ENCODE assay signal across 12 mouse cellular contexts in the genomic region with DNA sequence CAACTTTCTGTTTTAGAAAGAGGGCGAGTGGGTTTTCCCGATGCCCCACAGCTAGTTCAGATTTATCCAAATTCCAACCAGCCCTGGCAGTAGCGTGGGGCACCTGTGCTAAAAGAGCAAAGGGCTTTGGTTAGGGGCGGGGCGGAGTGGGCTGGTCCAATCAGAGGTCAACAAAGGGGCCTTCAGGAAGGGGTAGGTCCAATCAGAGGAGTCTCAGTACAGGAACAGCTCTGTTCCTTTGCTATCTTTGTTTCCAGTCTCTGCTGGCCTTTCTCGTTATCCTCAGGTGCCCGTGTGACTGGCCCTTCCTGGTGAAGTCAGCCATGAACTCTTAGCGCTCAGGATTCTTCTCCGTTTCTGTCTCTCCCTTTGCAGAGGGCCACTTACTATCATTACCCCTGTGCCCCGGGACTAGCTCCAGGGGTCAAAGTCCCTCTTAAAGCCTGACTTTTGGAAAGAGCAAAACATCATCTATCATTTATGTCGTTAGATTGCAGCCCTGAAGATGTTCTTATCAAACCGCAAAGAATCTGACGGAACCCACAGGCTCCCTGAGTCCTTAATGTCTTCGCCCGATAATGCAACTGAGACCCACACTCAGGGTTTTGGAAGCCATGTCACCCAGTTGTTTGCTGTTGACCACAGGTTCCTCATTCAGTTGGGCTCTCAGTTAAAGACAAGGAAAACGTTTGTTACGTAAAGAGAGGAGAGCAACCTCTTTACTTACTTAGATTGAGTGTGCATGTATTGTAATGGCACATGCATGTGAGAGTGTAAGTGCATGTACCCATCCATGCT. TPM values are rescaled to one million over a fixed set of nuclear protein-coding genes. Genes with fewer than 3 reads are reported as not detected.
DNase-seq lines count a peak whose midpoint lies in the region; ATAC-seq and TF ChIP-seq lines count a peak whose summit lies in the region.
"Had no signal": no experiment of that assay in that cellular context is flagged by ENCODE, and none has a peak within 500 bp of the region (broad histone marks: within the 10 kb centered on the region; RNA-seq: fewer than 3 reads in every experiment).

No protein-coding gene starts in this region.

- no peak for TF ChIP-seq EP300 in heart, adult 2 months (IDR thresholded peaks at IDR 0.05; ENCODE audit: insufficient read depth, low read depth, low read length)
- no peak for TF ChIP-seq EP300 in liver, embryonic 14.5 days (IDR thresholded peaks at IDR 0.05; ENCODE audit: low read depth)

- no peak for DNase-seq in heart, adult 2 months
- DNase-seq in kidney, adult 11 months, result peak; percentile 80
- DNase-seq in liver, embryonic 14.5 days (ENCODE audit: low read depth in 3 of 3, low spot score in 3 of 3), result no peak
- DNase-seq in thymus, postnatal 0 days (ENCODE audit: low spot score), result peak; percentile 72
- DNase-seq in cerebellum, postnatal 36 days, result no peak
- no peak for DNase-seq in forebrain, postnatal 0 days
- DNase-seq in ovary, adult 18-20 months (ENCODE audit: low spot score), result no peak
- DNase-seq: heart, adult 18-20 months; right cerebral cortex, postnatal 25 days had no signal

- no peaks in the 10 kb centered on the region for H3K36me3 ChIP-seq in heart, embryonic 16.5 days (ENCODE audit: control insufficient read depth, insufficient read depth)
- H3K36me3 ChIP-seq in heart, adult 2 months (ENCODE audit: control insufficient read depth, insufficient read depth, low read length), result no peaks in the 10 kb centered on the region
- no peaks in the 10 kb centered on the region for H3K36me3 ChIP-seq in liver, embryonic 14.5 days (replicated peaks; ENCODE audit: control insufficient read depth, insufficient read depth, low read depth)
- no peaks in the 10 kb centered on the region for H3K36me3 ChIP-seq in forebrain, postnatal 0 days (ENCODE audit: insufficient read depth)
- H3K36me3 ChIP-seq: midbrain, embryonic 15.5 days had no signal

- no peaks in the 10 kb centered on the region for H3K9me3 ChIP-seq in heart, embryonic 16.5 days (replicated peaks; ENCODE audit: control insufficient read depth, low read length)
- no peaks in the 10 kb centered on the region for H3K9me3 ChIP-seq in liver, embryonic 14.5 days (ENCODE audit: control insufficient read depth, low read length)
- no peaks in the 10 kb centered on the region for H3K9me3 ChIP-seq in forebrain, postnatal 0 days (ENCODE audit: low read length)
- H3K9me3 ChIP-seq: midbrain, embryonic 15.5 days had no signal

- no peak for TF ChIP-seq POLR2A in heart, adult 2 months (IDR thresholded peaks at IDR 0.05; ENCODE audit: insufficient read depth, low read depth, low read length)

- H3K9ac ChIP-seq in heart, embryonic 16.5 days (ENCODE audit: low read length), result no peak overlapping the region
- no peak overlapping the region for H3K9ac ChIP-seq in heart, adult 2 months (ENCODE audit: low read depth, low read length)
- no peak overlapping the region for H3K9ac ChIP-seq in liver, embryonic 14.5 days (replicated peaks)
- H3K9ac ChIP-seq in forebrain, postnatal 0 days, result no peak overlapping the region
- H3K9ac ChIP-seq: midbrain, embryonic 15.5 days had no signal

- no peaks in the 10 kb centered on the region for H3K79me2 ChIP-seq in heart, adult 2 months (replicated peaks; ENCODE audit: control insufficient read depth, insufficient read depth, low read length)

- no peaks in the 10 kb centered on the region for H3K27me3 ChIP-seq in heart, embryonic 16.5 days (ENCODE audit: control insufficient read depth, insufficient read depth, low read length)
- no peaks in the 10 kb centered on the region for H3K27me3 ChIP-seq in heart, adult 2 months (ENCODE audit: control insufficient read depth, insufficient read depth, low read length)
- no peaks in the 10 kb centered on the region for H3K27me3 ChIP-seq in liver, embryonic 14.5 days (ENCODE audit: control insufficient read depth, insufficient read depth, low read length)
- no peaks in the 10 kb centered on the region for H3K27me3 ChIP-seq in forebrain, postnatal 0 days (ENCODE audit: insufficient read depth, low read length)
- H3K27me3 ChIP-seq: midbrain, embryonic 15.5 days had no signal

- H3K27ac ChIP-seq in heart, embryonic 16.5 days (ENCODE audit: low read length), result no peak overlapping the region
- H3K27ac ChIP-seq in heart, adult 2 months, result no peak overlapping the region
- no peak overlapping the region for H3K27ac ChIP-seq in liver, embryonic 14.5 days
- H3K27ac ChIP-seq in forebrain, postnatal 0 days (ENCODE audit: low read depth, low read length), result no peak overlapping the region
- H3K27ac ChIP-seq: left cerebral cortex, adult 2 months; midbrain, embryonic 15.5 days had no signal

- intact Hi-C loops in heart, adult 2 months (cut with DNase I), result no loop called here

- H3K4me1 ChIP-seq in heart, embryonic 16.5 days (ENCODE audit: control insufficient read depth, insufficient read depth, low read length), result no peaks in the 10 kb centered on the region
- no peaks in the 10 kb centered on the region for H3K4me1 ChIP-seq in heart, adult 2 months (ENCODE audit: control insufficient read depth, insufficient read depth, low read length)
- H3K4me1 ChIP-seq in liver, embryonic 14.5 days (replicated peaks; ENCODE audit: control insufficient read depth in 2 of 2, insufficient read depth in 2 of 2, low read length in 1 of 2), result peaks cover 0 to 20% of the 10 kb centered on the region in 2 experiments; a peak in 2 of 4 replicates
- no peaks in the 10 kb centered on the region for H3K4me1 ChIP-seq in forebrain, postnatal 0 days (ENCODE audit: insufficient read depth)
- H3K4me1 ChIP-seq: midbrain, embryonic 15.5 days had no signal

- H3K4me2 ChIP-seq in heart, embryonic 16.5 days (ENCODE audit: low read depth, low read length), result no peak overlapping the region
- peak overlapping the region; percentile 15 for H3K4me2 ChIP-seq in liver, embryonic 14.5 days (ENCODE audit: low read depth)
- H3K4me2 ChIP-seq in forebrain, postnatal 0 days (ENCODE audit: low read depth), result no peak overlapping the region
- H3K4me2 ChIP-seq: midbrain, embryonic 15.5 days had no signal

- 0 out of 2 replicates have a peak, but pooled peaks have one; percentile 37 for ATAC-seq in heart, embryonic 16.5 days (replicated peaks; ENCODE audit: extremely low read depth, insufficient read depth, low FRiP score)
- ATAC-seq in liver, embryonic 14.5 days (ENCODE audit: insufficient read depth), result peak; percentile 74; the same call in 1 of the 2 replicates
- no peak for ATAC-seq in forebrain, postnatal 0 days
- ATAC-seq: midbrain, embryonic 15.5 days had no signal

- H3K4me3 ChIP-seq in heart, embryonic 16.5 days (ENCODE audit: low read length), result no peak overlapping the region
- H3K4me3 ChIP-seq in heart, adult 2 months, result no peak overlapping the region
- no peak overlapping the region for H3K4me3 ChIP-seq in liver, embryonic 14.5 days (ENCODE audit: insufficient read depth in 1 of 2, low read depth in 2 of 2, low read length in 2 of 2)
- no peak overlapping the region for H3K4me3 ChIP-seq in forebrain, postnatal 0 days (ENCODE audit: low read depth, low read length)
- H3K4me3 ChIP-seq: left cerebral cortex, adult 2 months; midbrain, embryonic 15.5 days had no signal

- no peak for TF ChIP-seq CTCF in heart, adult 2 months (IDR thresholded peaks at IDR 0.05)
- TF ChIP-seq CTCF in liver, embryonic 14.5 days (IDR thresholded peaks at IDR 0.05; ENCODE audit: low read depth), result no peak
- no peak for TF ChIP-seq CTCF in forebrain, postnatal 0 days (IDR thresholded peaks at IDR 0.05; ENCODE audit: low read depth)

- WGBS in heart, embryonic 16.5 days, result 66% methylated on average over 17 of the region's 17 CpGs
- 74% methylated on average over 17 of the region's 17 CpGs for WGBS in heart, adult 2 months
- 34% methylated on average over 17 of the region's 17 CpGs for WGBS in liver, embryonic 14.5 days (ENCODE audit: insufficient replicate concordance)
- WGBS in forebrain, postnatal 0 days, result 69% methylated on average over 17 of the region's 17 CpGs

RNA-seq across cellular contexts. Expression of a gene that starts 30.4 kb away (rescaled TPM):
- 11.9 and 18.5 TPM in 2 replicates for polyA plus RNA-seq in heart, embryonic 16.5 days (2015; fragmentation: Nextera tagmentation; extraction: Ambion mirVana)
- total RNA-seq in heart, adult 2 months (2021), result not detected
- 0.09 and 2.4 TPM in 2 replicates for polyA plus RNA-seq in heart, adult 2 months (2012; rRNA removed)
- polyA plus RNA-seq in liver, embryonic 14.5 days (2012; rRNA removed), result 9.6 and 11.4 TPM in 2 replicates
- 13.7 and 14.8 TPM in 2 replicates for polyA plus RNA-seq in liver, embryonic 14.5 days (2014; fragmentation: Nextera tagmentation; extraction: Ambion mirVana)
- 22.8 and 25.7 TPM in 2 replicates for polyA plus RNA-seq in thymus, postnatal 0 days (2015; fragmentation: Nextera tagmentation; extraction: Ambion mirVana)
- total RNA-seq in forebrain, postnatal 0 days (2014; rRNA removed), result 2.5 and 3.9 TPM in 2 replicates
- 3.3 and 3.9 TPM in 2 replicates for polyA plus RNA-seq in forebrain, postnatal 0 days (2015; fragmentation: Nextera tagmentation; extraction: Ambion mirVana)

RNA-seq across cellular contexts. Expression of a gene that starts 49.3 kb away (rescaled TPM):
- 7.6 and 7.7 TPM in 2 replicates for polyA plus RNA-seq in heart, embryonic 16.5 days (2015; fragmentation: Nextera tagmentation; extraction: Ambion mirVana)
- 10 to 100 TPM; 10.2 to 10.5 TPM for total RNA-seq in heart, adult 2 months (2021)
- polyA plus RNA-seq in heart, adult 2 months (2012; rRNA removed), result 5.2 and 7.7 TPM in 2 replicates
- polyA plus RNA-seq in liver, embryonic 14.5 days (2012; rRNA removed), result 1.5 and 1.7 TPM in 2 replicates
- polyA plus RNA-seq in liver, embryonic 14.5 days (2014; fragmentation: Nextera tagmentation; extraction: Ambion mirVana), result 2.4 and 2.6 TPM in 2 replicates
- 5.5 and 5.7 TPM in 2 replicates for polyA plus RNA-seq in thymus, postnatal 0 days (2015; fragmentation: Nextera tagmentation; extraction: Ambion mirVana)
- total RNA-seq in forebrain, postnatal 0 days (2014; rRNA removed), result 5.3 and 7.5 TPM in 2 replicates
- 2.3 and 3.8 TPM in 2 replicates for polyA plus RNA-seq in forebrain, postnatal 0 days (2015; fragmentation: Nextera tagmentation; extraction: Ambion mirVana)

Comparison
In these comparisons a context has a peak if more than half of its experiments do, and no peak if none do; other contexts are left out.
1. DNase-seq: peak in kidney, adult 11 months (single experiment) and thymus, postnatal 0 days (single experiment); none in heart, adult 2 months (0 of 2), liver, embryonic 14.5 days (0 of 3), cerebellum, postnatal 36 days (0 of 2), forebrain, postnatal 0 days (single experiment) and ovary, adult 18-20 months (single experiment).